Mouse (Mus musculus) lung, adult 2 months (tissue): Measurements from ENCODE around the gene Cdh23. TPM values are rescaled to one million over a fixed set of nuclear protein-coding genes. Genes with fewer than 3 reads are reported as not detected.

ENCODE experiments used
- DNase-seq: peaks from one replicate; pipeline ENCODE4 v3.0.0; 2022
- H3K4me1 ChIP-seq: fragments of 200-500 bp; 2 replicates; pipeline ENCODE4 v1.6.1; 2011; ENCODE audit warnings: low read length; ENCODE audit not compliant: control insufficient read depth, insufficient read depth
- H3K4me3 ChIP-seq: fragments of 200-500 bp; replicated peaks from 2 replicates; pipeline ENCODE3; 2011; ENCODE audit warnings: low read depth, mild to moderate bottlenecking, control low read depth, low read length; ENCODE audit errors: extremely low read depth
- CTCF ChIP-seq: fragments of 200-500 bp; IDR thresholded peaks from 2 replicates; pipeline ENCODE4 v1.5.1; 2011; ENCODE audit warnings: mild to moderate bottlenecking, low read length, control low read depth; ENCODE audit not compliant: insufficient read depth
- POLR2A ChIP-seq: fragments of 200-500 bp; IDR thresholded peaks from 2 replicates; pipeline ENCODE4 v1.6.1; 2011; ENCODE audit warnings: low read depth, mild to moderate bottlenecking, control low read depth, low read length, borderline replicate concordance; ENCODE audit errors: extremely low read depth
- WGBS: fragments of 180-500 bp; shearing (Covaris S2); methylation state at CpG from one replicate; pipeline ENCODE4 v1.1.7; 2018; 5-methylcytosine and 5-hydroxymethylcytosine counted together
- polyA plus RNA-seq: library from polyadenylated mRNA; depleted of rRNA; stranded (reverse); fragments of >200 nt; gene quantifications from 2 replicates; pipeline ENCODE4 v1.2.3, GENCODE M21; 2012

The Cdh23 gene
- polyA plus RNA-seq, 1 experiment = 0.78 TPM

GRCm38 (mm10) chr10:60532502-60532901 is 163.8 kb downstream of the Cdh23 start:
- TF ChIP-seq CTCF (no peak), POLR2A (no peak)
- Histone ChIP-seq H3K4me1 (no peaks in the 10 kb centered on the region), H3K4me3 (no peak overlapping the region)
- no peak for DNase-seq
- WGBS = 74% methylated on average over 4 of the region's 4 CpGs

DNA sequence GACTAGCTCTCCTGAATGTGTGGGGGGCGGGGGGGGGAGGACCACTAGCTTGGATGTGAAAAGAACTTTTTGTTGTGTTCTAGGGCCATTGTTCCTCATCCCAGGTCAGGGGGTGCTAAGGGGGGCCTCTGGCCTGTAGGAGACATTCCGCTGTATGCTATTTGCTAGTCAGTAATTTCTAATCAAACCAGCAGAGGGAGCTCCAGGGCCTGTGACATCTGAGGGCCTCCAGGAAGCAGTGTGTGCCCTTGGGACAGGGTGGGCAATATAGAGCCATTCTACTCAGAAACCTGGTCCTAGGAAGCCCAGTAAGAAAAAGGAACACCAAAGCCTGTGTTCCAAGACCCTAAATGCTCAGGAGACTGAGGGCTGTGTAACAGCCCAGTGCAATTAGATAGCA is 164.9 kb downstream of the Cdh23 start:
- peak; percentile 18 for DNase-seq
- Histone ChIP-seq H3K4me1 (no peaks in the 10 kb centered on the region), H3K4me3 (no peak overlapping the region)
- 13% methylated on average over 2 of the region's 2 CpGs for WGBS
- TF ChIP-seq CTCF (peak; percentile 81), POLR2A (no peak)

GRCm38 (mm10) chr10:60530633-60531032 is 165.7 kb downstream of the Cdh23 start:
- H3K4me1 ChIP-seq = no peaks in the 10 kb centered on the region
- no peak for TF ChIP-seq CTCF
- TF ChIP-seq POLR2A = no peak
- DNase-seq = no peak
- H3K4me3 ChIP-seq = no peak overlapping the region
- WGBS = 54% methylated on average over 10 of the region's 10 CpGs

DNA sequence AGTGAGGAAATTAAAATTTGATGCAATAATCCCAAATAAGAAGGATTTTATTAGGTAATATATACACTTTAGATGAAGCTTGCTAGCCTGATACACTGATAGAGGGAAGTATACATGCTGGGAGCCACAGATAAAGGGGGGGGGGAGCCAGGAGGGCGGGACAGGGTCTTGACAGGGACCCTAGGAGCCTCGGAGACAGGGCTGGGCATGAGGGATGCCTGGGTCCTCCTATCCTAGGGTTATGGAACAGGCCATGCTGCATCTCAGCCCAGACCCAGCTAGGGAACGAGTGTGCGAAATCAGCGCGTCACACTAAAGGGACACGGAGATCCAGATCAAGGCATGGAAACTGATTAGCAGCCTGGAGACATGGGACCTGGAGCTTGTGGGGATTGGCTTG is 168.3 kb downstream of the Cdh23 start:
- Histone ChIP-seq H3K4me3 (no peak overlapping the region), H3K4me1 (no peaks in the 10 kb centered on the region)
- WGBS = 76% methylated on average over 7 of the region's 7 CpGs
- TF ChIP-seq POLR2A (no peak), CTCF (no peak)
- DNase-seq = no peak

DNA sequence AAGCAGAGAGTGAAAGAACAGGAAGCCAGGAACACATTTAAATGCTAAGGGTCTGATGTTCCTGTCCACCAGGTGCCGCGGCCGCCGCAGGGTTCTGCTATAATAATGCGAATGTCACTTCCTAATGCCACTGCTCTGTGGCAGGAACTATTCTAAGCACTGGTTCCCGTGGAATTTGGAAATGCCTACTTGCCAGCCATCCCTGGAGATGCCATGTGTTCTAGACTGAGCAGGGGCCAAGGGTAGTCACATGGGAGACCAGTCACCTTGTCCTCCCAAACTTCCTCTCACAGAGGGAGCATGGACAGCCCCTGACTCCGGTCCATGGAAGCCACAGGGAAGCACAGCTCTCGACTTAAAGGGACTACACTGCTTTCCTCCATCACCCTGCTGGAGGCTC is 171.2 kb downstream of the Cdh23 start:
- DNase-seq = no peak
- WGBS = 68% methylated on average over 8 of the region's 8 CpGs
- TF ChIP-seq POLR2A = no peak
- TF ChIP-seq CTCF = no peak
- Histone ChIP-seq H3K4me3 (no peak overlapping the region), H3K4me1 (no peaks in the 10 kb centered on the region)

- Histone ChIP-seq H3K4me1 (no peaks in the 10 kb centered on the region), H3K4me3 (no peak overlapping the region)
- TF ChIP-seq CTCF (no peak), POLR2A (no peak)
- WGBS = 79% methylated on average over 11 of the region's 11 CpGs
- DNase-seq = no peak
These were observed 180.0 kb downstream of the Cdh23 start for GRCm38 (mm10) chr10:60516286-60516685.

DNA sequence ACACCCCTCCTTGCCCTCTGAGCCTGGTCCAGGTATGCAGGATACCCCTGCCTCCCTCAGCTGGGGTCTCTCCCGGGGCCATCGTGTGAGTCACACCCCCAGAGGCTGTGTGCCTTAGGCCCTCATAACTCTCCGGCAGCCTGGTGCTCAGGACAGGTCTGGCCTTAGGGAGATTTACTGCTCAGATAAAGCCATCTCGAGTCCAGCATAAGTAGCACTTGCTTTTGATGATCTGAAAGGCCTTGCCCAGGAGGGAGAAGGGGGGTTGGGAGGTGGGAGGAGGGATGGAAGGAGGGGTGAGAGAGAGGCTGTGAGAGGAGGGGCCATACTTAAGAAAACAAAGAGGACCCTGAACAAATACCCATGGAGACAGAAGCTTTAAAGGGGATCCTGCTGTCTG is 197.8 kb downstream of the Cdh23 start:
- 23% methylated on average over 4 of the region's 4 CpGs for WGBS
- DNase-seq = no peak
- no peaks in the 10 kb centered on the region for H3K4me1 ChIP-seq
- no peak overlapping the region for H3K4me3 ChIP-seq
- TF ChIP-seq CTCF (no peak), POLR2A (no peak)

DNA sequence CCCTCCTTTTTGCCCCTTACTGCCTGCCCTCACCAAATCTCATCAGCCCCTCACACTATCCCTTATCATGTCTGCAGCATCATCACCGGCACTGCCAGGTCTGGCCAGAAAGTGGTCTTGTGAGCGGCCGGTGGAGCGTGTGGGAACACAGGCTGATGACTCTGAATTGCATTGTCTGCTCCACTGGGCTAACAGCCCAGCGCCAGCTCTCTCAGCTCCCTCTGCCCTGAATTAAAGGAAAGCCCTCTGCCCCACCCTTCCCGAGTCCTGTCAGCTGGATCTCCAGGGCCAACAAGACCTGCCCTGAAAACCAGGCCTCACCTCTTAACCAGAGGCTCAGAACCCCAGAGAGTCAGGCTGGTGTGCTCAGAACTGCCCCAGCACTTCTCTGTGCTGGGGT is 201.2 kb downstream of the Cdh23 start:
- WGBS = 29% methylated on average over 6 of the region's 6 CpGs
- DNase-seq = no peak
- Histone ChIP-seq H3K4me1 (no peaks in the 10 kb centered on the region), H3K4me3 (no peak overlapping the region)
- TF ChIP-seq CTCF = no peak
- TF ChIP-seq POLR2A = no peak

DNA sequence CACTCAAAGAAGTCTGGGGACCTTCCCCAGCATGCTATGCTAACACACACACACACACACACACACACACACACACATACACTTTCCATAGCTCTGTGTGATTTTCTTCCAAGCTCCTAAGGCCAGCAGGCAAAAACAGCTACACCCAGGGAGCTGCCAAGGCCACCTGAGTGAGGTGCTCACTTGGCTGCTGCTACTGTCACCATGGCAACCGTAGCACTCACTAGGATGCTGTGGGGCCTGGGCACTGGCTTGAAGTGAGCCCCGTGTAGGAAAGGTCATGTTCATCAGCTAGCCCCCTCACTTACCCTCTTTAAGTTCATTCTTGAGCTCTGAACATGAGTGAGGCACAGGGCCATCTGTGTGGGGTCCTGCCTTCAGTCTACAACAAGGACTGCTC is 204.8 kb downstream of the Cdh23 start:
- no peak overlapping the region for H3K4me3 ChIP-seq
- DNase-seq = no peak
- no peaks in the 10 kb centered on the region for H3K4me1 ChIP-seq
- WGBS = 53% methylated on average over 2 of the region's 2 CpGs
- TF ChIP-seq CTCF (no peak), POLR2A (no peak)

DNA sequence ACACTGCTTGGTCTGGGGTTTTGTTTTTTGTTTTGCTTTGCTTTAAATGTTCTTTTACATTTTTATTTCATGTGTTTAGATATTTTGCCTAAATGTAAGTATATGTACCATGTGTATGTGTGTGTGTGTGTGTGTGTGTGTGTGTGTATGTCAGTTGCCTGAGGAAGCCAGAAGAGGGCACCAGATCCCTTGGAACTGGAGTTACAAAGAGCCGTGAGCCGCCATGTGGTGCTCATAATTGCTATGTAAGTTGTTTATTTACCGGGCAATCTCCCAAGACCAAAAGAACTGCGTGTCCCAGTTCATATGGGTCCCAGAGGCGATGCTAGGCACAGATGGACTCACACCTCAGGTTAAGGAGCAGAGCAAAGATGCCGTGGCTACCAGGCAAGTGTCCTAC is 214.9 kb downstream of the Cdh23 start:
- no peak for DNase-seq
- Histone ChIP-seq H3K4me3 (no peak overlapping the region), H3K4me1 (no peaks in the 10 kb centered on the region)
- TF ChIP-seq POLR2A (no peak), CTCF (no peak)
- WGBS = 91% methylated on average over 6 of the region's 6 CpGs

DNA sequence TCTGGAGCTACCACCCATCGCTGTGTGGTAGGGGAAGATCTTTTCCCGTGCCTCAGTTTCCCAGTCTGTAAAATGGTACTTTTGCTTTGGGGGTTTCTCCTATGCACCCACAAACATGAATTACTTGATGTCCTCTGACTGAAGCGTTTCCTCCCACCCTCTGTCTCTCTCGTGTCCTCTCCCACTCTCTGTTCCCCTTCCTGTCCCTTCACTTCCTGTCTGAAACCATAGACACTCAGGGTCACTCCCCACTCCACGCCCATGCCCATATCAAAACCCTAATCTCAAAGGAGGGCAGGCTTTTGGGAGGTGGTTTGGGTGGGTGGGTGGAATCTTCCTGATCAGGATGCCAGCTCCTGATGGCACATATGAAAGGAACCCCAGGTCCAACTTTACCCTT is 221.7 kb downstream of the Cdh23 start:
- no peaks in the 10 kb centered on the region for H3K4me1 ChIP-seq
- no peak for TF ChIP-seq POLR2A
- TF ChIP-seq CTCF = no peak
- no peak for DNase-seq
- H3K4me3 ChIP-seq = no peak overlapping the region
- WGBS = 46% methylated on average over 5 of the region's 5 CpGs
